Mouse (Mus musculus) cerebral cortex, adult 2 months (tissue): Measurements from ENCODE around the gene Cox6b2.

Source experiments
- WGBS: fragments of 180-500 bp; shearing (Covaris S2); methylation state at CpG from one replicate; pipeline ENCODE4 v1.1.7; 2018; 5-methylcytosine and 5-hydroxymethylcytosine counted together

The Cox6b2 gene

DNA sequence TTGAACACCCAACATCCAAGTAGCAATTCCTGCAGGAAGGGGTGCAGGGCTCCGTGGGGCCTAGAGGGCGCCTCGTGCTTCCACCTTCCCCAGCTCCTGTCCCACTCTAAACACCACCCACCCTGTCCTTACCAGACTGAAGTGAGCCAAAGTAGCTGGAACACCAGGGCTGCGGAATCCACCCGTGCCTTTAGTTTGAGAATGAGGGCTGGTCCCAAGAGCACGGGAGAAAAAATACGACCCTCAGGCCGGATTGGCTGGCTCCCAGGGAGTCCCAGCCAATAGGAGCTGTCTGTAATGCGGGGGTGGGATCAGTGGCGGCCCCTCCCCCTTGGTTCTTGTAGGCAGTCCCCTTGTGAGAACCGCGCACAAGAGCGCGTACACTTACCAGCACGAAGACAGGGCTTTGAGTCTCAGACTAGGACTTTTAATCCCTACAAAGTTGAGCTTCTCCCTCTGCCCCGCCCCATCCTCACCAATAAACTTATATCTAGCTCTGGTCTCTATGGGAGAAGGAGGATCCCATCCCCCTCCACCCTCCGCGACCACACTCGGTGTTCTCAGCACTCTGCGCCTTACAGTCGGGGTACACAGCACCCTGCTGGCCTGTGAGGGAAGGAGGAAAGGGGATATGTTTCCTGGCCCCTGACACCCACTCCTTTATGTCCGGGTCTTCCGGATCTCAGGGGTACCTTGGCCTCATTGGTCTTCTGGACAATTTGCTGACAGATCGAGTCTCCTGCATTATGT lies at the start of gene Cox6b2:
Cox6b2 (minus strand) TSS at position 274 of the 750 bp plus-strand sequence.
- 11% methylated on average over 24 of the region's 24 CpGs for WGBS

DNA sequence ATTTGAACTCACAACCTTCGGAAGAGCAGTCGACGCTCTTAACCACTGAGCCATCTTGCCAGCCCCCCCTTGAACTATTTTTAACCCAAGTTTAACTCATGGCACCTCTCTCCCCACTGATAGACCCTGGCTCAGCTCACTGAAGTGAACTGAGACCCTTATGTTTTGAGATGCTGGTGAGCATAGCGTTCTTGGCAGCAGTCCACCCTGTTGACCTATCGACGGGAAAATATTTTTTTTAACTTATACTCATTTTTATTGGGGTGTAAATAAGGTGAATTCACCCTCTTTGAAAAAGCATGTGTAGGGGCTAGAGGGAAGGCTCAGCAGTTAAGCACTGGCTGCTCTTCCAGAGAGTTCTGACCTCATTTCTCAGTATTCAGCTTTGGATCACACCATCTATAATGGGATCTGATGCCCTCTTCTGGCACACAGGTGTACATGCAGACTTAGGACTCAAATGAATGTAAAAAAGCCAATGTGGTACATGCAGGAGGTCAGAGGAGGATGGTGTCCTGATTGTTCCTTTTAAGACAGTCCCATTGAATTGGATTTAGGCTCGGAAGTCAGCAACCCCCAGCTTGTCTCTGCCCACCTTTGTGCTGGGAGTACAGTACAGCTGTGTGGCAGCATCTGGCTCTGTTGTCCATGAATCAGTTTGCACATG lies 43.0 kb upstream of the Cox6b2 start:
- 58% methylated on average over 7 of the region's 7 CpGs for WGBS

GRCm38 (mm10) chr7:4794631-4795168 lies 41.8 kb upstream of the Cox6b2 start:
- WGBS = 72% methylated on average over 3 of the region's 3 CpGs

DNA sequence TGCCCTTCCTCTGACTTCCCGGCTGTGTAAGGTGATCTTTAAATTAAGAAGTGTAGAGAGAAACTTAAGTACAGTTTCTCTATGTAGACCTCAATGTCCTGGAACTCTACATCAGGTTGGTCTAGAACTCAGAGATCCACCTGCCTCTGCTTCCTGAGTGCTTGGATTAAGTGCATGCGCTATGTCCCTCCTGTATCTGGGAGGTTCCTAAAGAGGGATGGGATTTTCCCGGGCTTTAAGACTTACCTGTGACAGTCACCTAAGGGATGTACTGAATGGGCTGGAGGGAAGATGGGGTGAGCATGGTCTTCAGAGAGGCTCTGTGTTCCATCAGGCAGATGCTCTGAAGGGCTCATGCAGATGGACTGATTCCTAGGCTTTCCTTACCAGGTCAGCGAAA lies 40.8 kb upstream of the Cox6b2 start:
- WGBS = 34% methylated on average over 4 of the region's 4 CpGs

- under 1% methylated on average over 31 of the region's 31 CpGs for WGBS
These were observed 40.4 kb upstream of the Cox6b2 start for GRCm38 (mm10) chr7:4793248-4793647.

DNA sequence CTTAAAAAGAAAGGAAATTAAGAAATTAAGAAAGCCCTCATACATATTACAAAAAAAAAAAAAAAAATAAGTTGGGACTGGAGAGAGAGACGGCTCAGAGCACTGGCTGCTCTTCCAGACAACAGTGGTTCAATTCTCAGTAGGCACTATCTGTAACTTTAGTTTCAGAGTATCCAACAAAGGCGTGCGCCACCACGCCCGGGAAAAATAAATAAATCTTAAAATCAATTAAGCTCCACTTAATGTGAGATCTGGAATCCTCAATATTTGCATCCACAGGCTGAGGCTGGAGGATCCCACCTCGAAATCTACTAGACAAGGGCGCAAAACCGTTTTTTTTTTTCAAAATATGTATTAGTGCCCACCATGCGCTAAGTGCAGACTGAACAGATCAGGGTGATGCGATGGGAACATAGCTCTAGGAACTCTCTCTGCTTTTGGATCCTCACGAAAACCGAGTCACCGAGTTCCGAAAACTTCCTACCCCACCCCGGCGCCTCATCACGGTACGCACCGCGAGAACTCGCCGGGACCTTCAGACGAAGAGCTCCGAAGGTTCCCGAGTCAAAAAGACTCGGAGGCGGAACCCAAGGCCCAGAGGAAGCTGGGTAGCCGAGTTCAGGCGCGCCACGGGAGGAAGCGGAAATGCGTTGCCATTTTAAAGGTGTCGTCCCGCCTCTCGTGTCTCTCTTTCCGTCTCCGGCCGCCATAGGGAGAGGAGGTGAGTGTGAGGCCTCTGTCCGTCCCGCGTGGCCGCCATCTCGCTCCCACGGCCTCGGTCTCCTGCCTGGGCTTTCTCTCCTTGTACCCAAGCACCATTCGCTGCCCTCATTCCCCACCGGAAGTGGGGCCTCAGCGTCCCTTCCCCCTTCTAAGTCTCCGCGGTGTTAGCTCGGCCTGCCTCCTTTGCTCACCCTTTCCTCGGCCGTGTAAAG lies 39.7 kb upstream of the Cox6b2 start, which contains the start of gene Rpl28:
Rpl28 (plus strand) TSS at position 597 of the 935 bp plus-strand sequence.
- under 1% methylated on average over 54 of the region's 54 CpGs for WGBS

- WGBS = 8% methylated on average over 40 of the region's 40 CpGs
These were observed 36.6 kb upstream of the Cox6b2 start, which contains the start of gene Tmem238 for GRCm38 (mm10) chr7:4789436-4789935. Tmem238 (minus strand) TSS chr7:4789656.

DNA sequence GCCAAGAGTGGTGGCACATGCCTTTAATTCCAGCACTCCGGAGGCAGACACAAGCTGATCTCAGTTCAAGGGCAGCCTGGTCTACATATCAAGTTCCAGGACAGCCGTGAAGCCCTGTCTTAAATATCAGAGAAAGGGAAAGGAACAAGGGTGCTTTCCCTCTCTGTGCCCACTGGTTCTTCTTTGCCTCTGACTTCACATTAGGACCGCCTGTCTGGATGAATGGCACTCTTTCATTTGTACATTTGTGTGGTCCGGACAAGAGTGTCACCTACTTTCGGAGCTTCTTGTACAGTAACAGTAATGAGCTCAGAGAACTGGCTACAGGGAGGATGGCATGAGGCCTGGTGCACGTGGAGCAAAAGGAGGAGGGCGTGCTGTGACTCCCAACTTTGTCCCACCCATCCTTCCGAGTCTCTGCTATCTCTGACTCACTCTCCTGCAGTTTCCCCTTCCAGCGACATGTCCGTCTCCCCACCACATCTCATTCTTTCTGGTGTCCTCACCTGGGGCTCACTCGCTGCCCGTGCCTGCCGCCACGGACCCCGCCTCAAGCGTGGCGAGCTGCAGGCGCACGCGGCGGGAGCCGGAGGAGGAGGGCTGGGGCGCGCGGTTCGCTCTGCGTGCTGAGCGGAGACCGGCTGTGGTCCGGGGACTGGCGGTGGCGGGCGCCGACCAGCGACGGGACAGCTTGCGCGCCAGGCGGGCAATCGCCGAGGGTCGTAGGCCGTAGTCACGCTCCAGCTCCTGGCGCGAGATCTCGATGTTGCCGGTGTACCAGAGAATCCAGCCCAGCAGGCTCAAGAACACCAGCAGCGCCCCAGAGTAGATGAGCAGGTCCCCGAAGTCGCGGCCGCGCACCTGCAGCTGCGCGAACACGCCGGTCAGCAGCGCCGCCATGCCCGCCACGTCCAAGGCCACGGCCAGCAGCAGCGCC lies 35.9 kb upstream of the Cox6b2 start:
- 2% methylated on average over 64 of the region's 64 CpGs for WGBS

DNA sequence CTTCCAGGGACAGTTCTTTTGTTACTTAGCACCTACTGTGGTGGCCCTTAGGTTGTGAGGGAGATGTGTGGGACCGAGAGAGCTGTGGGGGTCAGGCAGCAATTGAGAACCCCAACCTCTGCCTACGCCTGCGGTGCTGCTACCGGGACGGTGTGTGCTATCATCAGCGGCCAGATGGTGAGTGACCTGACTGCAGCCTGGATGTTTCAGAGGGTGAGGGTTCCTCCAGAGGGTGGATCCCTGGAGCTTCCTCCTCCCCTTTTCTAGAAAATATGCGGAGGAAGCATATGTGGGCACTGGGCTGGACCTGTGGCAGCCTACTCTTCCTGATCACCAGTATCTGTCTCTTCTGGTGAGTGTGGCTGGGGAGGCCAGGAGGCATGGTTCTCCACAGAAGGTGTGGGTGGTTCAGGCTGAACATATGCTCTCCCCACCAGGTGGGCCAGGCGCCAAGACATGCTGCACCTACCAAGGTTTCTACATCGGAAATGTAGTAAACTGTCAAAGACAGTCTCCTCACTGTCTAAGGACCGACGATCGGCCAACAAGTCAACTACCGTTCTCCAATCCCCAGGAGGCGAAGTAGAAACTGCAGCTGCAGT lies 30.9 kb upstream of the Cox6b2 start:
- WGBS = 54% methylated on average over 14 of the region's 14 CpGs

DNA sequence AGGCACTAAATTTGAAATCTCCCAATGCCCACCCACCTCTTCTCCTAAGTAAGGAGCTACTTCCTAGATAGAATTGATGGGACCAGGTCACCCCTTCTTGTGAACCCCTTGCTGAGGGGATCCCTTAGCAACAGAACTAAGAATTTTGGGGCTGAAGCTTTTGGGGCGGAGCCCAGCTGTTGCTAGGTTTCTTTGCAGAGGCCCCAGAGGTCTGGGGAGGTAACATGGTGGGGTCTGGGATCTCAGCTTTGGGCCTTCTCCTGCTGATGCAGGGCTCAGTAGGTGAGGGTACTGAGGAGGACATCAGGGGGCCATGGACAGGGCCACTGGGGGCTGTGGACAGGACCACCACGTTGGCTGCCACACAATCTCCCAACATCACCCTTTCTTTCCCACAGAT lies 29.9 kb upstream of the Cox6b2 start, which contains the start of the genes Il11 and Tmem190:
Il11 (minus strand) TSS at position 101 of the 400 bp plus-strand sequence.
Tmem190 (plus strand) TSS at position 179 of the 400 bp plus-strand sequence.
- 80% methylated on average over 2 of the region's 2 CpGs for WGBS

DNA sequence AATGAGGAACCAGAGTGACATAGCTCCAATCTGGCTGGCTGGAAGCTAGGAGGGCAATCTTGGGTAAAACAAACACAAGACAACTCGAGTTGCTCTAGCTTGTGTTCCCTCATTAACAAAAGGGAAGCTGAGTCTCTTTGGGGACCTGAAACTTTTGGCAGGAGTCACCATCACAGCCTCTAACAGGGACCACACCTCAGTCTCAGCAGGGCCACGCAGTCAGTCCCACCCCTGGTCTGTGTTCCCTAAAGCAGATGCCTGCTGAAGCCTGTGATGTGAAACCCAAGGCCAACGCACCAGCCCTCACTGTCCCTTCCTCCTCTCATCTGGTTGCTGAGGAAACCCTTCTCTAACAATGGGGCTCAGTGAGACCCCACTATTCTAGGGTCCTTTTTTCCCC lies 29.2 kb upstream of the Cox6b2 start:
- 77% methylated on average over 3 of the region's 3 CpGs for WGBS

DNA sequence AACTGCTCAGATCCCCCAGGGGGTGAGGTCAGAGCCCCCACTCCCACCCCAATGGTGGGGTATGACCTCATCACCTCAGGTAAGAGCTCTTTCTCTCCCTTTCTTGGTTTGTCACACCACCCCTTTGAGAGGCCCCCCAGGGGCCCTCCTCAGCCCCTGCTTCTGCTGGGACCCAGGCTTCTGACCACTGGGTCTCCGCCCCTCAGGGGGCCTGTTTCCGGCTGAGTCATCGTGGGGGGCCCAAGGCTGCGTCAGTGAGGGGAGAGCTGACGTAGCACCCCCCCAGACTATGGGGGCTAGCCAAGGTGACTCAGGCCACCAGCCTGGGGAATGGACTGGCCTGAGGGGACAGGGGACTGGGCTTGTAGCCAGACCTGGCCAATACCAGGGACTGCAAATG lies 27.0 kb upstream of the Cox6b2 start:
- 46% methylated on average over 5 of the region's 5 CpGs for WGBS

- 9% methylated on average over 17 of the region's 20 CpGs for WGBS
These were observed 25.1 kb upstream of the Cox6b2 start for GRCm38 (mm10) chr7:4777851-4778637.

GRCm38 (mm10) chr7:4776861-4777830 lies 24.3 kb upstream of the Cox6b2 start:
- WGBS = 3% methylated on average over 55 of the region's 56 CpGs

GRCm38 (mm10) chr7:4776131-4776530 lies 23.2 kb upstream of the Cox6b2 start:
- WGBS = 60% methylated on average over 10 of the region's 10 CpGs

GRCm38 (mm10) chr7:4771202-4771601 lies 18.3 kb upstream of the Cox6b2 start, which contains the start of gene Fam71e2:
Fam71e2 (minus strand) TSS chr7:4771302.
- 80% methylated on average over 5 of the region's 5 CpGs for WGBS

GRCm38 (mm10) chr7:4764946-4765710 lies 12.2 kb upstream of the Cox6b2 start:
- 43% methylated on average over 4 of the region's 4 CpGs for WGBS
